Mouse (Mus musculus): ENCODE results near the gene Gas2l2. TPM values are rescaled to one million over a fixed set of nuclear protein-coding genes. Genes with fewer than 3 reads are reported as not detected.

The Gas2l2 gene
- polyA plus RNA-seq, 1 experiment from 2014 or later, result 0.18 TPM

DNA sequence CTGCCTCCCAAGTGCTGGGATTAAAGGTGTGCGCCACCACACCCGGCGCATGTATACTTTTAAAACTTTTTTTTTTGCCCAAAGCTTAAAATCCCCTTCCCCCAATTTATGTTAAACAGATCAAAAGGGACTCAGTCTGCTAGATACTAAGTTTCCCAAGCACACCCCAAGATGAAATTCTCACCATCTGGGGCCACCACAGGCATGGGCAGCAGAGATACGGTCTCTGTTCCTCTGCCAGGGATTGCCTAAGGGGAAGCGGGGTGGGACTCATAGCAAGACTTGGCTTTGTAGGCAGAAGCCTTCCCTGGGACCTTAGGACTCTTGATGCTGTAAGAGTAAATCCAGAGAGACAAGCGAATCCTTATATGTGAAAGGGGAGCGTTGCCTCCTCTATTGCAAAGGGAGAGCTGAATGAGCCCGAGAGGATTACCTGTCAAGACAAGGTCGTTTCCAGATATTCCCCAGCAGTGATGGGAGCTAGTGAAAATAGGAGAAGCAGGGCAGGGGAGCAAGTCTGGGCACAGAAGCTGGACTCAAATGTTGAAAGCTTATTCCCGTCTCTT is 32.3 kb upstream of the Gas2l2 start:
- Histone ChIP-seq H3K4me3 (replicated peaks; ENCODE audit: low read depth, low read length) (no peak overlapping the region), H3K4me2 (ENCODE audit: low read length) (peak overlapping the region; percentile 96; the same call in 1 of the 2 replicates), H3K27ac (replicated peaks; ENCODE audit: low read depth, low read length) (no peak overlapping the region), H3K36me3 (ENCODE audit: control insufficient read depth, insufficient read depth, low read length) (no peaks in the 10 kb centered on the region), H3K4me1 (ENCODE audit: control insufficient read depth, insufficient read depth, low read length) (peaks cover 15% of the 10 kb centered on the region; the same call in 1 of the 2 replicates), H3K9me3 (ENCODE audit: control insufficient read depth, low read length) (no peaks in the 10 kb centered on the region), H3K9ac (replicated peaks; ENCODE audit: low read length) (no peak overlapping the region), H3K27me3 (ENCODE audit: control insufficient read depth, insufficient read depth, low read length) (peaks cover 33% of the 10 kb centered on the region)
- DNase-seq (peak; percentile 26), ATAC-seq (ENCODE audit: low FRiP score, low TSS enrichment) (no peak)
- WGBS, result 36% methylated on average over 10 of the region's 10 CpGs

DNA sequence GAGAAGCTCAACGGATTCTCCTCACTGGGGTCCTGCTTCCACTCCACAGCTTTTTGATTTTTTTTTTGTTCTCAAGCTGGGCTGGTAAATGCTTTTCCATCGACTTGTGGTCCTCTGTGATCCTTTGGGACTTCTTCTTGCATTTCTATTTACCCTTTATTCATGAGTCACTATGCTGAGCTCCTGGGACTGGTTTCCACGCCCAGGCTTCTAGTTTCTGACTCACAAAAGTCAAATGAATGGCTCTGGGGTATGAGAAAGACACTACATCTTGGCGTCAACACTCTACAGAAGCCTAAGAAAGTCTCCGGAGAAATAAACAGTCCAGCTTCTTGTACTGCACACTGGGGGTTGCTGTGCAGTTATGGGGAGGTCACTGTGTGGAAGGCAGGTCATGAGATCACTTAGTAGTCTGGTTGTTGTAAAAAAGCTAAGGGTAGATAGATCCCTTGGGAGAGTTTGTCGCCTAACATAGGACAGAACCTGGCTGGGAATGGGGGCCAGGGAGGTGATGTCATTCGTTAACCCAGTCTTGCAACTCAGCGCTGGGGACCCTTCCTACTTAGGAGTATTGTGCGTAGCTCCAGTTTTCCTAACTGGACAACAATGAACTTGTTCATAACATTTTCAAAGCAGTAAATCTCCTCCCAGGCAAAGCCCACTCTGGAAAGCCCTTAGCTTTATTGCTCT is 28.8 kb upstream of the Gas2l2 start:
- Histone ChIP-seq H3K36me3 (ENCODE audit: control insufficient read depth, insufficient read depth, low read length) (no peaks in the 10 kb centered on the region), H3K4me1 (ENCODE audit: control insufficient read depth, insufficient read depth, low read length) (peaks cover 12% of the 10 kb centered on the region; the same call in 1 of the 2 replicates), H3K4me3 (replicated peaks; ENCODE audit: low read depth, low read length) (no peak overlapping the region), H3K27me3 (ENCODE audit: control insufficient read depth, insufficient read depth, low read length) (peaks cover 17% of the 10 kb centered on the region), H3K4me2 (ENCODE audit: low read length) (no peak overlapping the region), H3K9ac (replicated peaks; ENCODE audit: low read length) (no peak overlapping the region), H3K9me3 (ENCODE audit: control insufficient read depth, low read length) (no peaks in the 10 kb centered on the region), H3K27ac (replicated peaks; ENCODE audit: low read depth, low read length) (no peak overlapping the region)
- no peak for ATAC-seq (ENCODE audit: low FRiP score, low TSS enrichment)
- DNase-seq, result no peak
- 51% methylated on average over 9 of the region's 9 CpGs for WGBS

DNA sequence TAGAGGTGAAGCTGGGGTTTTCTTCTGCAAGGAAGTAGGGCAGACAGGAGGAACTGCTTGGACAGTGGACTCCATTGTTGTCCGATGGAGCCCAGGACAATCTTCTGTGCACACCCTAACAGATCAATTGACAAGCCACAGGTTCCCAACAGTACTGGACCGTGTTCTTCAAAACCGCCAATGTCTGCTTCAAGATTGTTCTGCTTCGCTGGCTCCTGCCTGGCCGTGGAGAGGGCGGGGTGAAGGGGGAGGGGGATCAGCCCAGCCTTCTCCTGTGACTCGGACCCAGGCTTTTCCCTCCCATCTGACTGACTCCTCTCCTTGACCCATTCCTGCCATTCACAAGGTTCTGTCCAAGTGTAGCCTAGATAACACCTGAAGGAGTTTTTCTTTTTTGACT is 28.0 kb upstream of the Gas2l2 start:
- Histone ChIP-seq H3K27ac (replicated peaks; ENCODE audit: low read depth, low read length) (no peak overlapping the region), H3K9ac (replicated peaks; ENCODE audit: low read length) (no peak overlapping the region), H3K4me1 (ENCODE audit: control insufficient read depth, insufficient read depth, low read length) (peaks cover 4% of the 10 kb centered on the region; the same call in 1 of the 2 replicates), H3K36me3 (ENCODE audit: control insufficient read depth, insufficient read depth, low read length) (no peaks in the 10 kb centered on the region), H3K9me3 (ENCODE audit: control insufficient read depth, low read length) (no peaks in the 10 kb centered on the region), H3K4me3 (replicated peaks; ENCODE audit: low read depth, low read length) (no peak overlapping the region), H3K27me3 (ENCODE audit: control insufficient read depth, insufficient read depth, low read length) (peaks cover 10% of the 10 kb centered on the region), H3K4me2 (ENCODE audit: low read length) (no peak overlapping the region)
- no peak for DNase-seq
- WGBS, result 12% methylated on average over 7 of the region's 7 CpGs
- no peak for ATAC-seq (ENCODE audit: low FRiP score, low TSS enrichment)

DNA sequence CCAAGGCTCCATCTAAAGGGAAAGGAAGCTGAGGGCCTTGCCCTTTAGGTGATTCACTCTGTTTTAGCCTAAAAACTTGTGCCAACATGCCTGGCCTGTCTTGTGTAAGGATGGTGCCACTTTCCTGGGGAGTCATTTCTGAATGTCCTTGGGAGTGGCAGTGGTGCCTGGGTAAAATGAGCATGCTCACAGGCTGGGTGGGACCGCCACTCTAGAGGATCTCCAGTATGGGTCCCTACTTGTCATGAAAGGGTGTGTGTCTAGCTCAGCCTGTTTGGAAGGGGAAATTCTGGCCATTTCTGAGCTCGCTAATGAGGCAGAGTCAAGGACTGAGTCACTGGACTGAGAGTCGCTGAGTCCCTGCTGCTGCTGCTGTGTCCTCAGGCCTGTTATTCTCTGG is 26.4 kb upstream of the Gas2l2 start:
- ATAC-seq (ENCODE audit: low FRiP score, low TSS enrichment), result no peak
- Histone ChIP-seq H3K9ac (replicated peaks; ENCODE audit: low read length) (no peak overlapping the region), H3K9me3 (ENCODE audit: control insufficient read depth, low read length) (no peaks in the 10 kb centered on the region), H3K4me2 (ENCODE audit: low read length) (no peak overlapping the region), H3K4me1 (ENCODE audit: control insufficient read depth, insufficient read depth, low read length) (0 out of 2 replicates have a peak, but pooled peaks cover 4% of the 10 kb centered on the region), H3K4me3 (replicated peaks; ENCODE audit: low read depth, low read length) (no peak overlapping the region), H3K27me3 (ENCODE audit: control insufficient read depth, insufficient read depth, low read length) (peaks cover 2% of the 10 kb centered on the region; the same call in 1 of the 2 replicates), H3K27ac (replicated peaks; ENCODE audit: low read depth, low read length) (no peak overlapping the region), H3K36me3 (ENCODE audit: control insufficient read depth, insufficient read depth, low read length) (no peaks in the 10 kb centered on the region)
- DNase-seq, result no peak
- WGBS, result 89% methylated on average over 3 of the region's 3 CpGs

DNA sequence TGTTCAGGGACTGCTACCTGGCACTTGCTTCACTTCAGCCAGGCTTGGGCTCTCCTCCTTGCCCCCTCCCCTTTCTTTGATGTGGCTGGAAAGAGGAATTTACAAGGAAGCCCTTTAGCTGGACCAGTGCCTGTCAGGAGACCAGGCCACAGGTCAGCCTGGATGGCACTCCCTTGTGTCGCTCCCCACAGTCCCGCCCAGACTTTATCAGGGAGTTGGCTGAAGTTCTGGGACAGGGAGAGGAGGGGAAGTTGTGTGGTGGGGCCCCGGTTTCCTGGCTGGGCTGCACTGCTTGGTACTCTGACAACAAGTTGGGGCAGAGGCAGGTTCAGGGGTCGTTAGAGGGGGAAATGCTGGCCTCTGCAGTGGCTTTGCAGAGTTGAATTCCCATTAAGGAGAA is 25.3 kb upstream of the Gas2l2 start:
- no peaks in the 10 kb centered on the region for H3K9me3 ChIP-seq (ENCODE audit: control insufficient read depth, low read length)
- DNase-seq, result no peak
- no peak overlapping the region for H3K27ac ChIP-seq (replicated peaks; ENCODE audit: low read depth, low read length)
- no peak for ATAC-seq (ENCODE audit: low FRiP score, low TSS enrichment)
- WGBS, result 52% methylated on average over 4 of the region's 4 CpGs
- no peak overlapping the region for H3K4me2 ChIP-seq (ENCODE audit: low read length)
- no peak overlapping the region for H3K4me3 ChIP-seq (replicated peaks; ENCODE audit: low read depth, low read length)
- no peak overlapping the region for H3K9ac ChIP-seq (replicated peaks; ENCODE audit: low read length)
- H3K36me3 ChIP-seq (ENCODE audit: control insufficient read depth, insufficient read depth, low read length), result no peaks in the 10 kb centered on the region
- H3K27me3 ChIP-seq (ENCODE audit: control insufficient read depth, insufficient read depth, low read length), result peaks cover 2% of the 10 kb centered on the region; the same call in 1 of the 2 replicates
- H3K4me1 ChIP-seq (ENCODE audit: control insufficient read depth, insufficient read depth, low read length), result 0 out of 2 replicates have a peak, but pooled peaks cover 4% of the 10 kb centered on the region

DNA sequence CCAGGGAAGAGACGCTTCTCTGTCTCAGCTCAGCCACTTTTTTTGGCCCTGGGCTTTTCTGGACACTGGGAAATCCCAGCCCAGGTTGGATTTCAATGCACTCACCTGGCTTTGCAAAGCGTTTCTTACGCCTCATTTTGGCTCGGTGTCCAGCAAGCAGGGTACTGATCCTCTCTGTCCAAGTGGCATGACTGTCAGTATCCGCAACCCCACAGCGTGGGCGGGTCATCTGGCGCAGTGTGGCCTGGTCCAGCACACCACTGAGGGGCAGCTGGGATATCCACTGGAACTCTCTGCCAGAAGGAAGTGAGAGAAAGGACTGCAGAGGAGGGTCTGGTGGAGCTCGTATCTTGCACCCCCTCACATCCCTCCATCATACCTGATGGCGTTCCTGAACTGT is 22.0 kb upstream of the Gas2l2 start:
- H3K9ac ChIP-seq (replicated peaks; ENCODE audit: low read length), result no peak overlapping the region
- H3K36me3 ChIP-seq (ENCODE audit: control insufficient read depth, insufficient read depth, low read length), result no peaks in the 10 kb centered on the region
- no peak for DNase-seq
- no peak for ATAC-seq (ENCODE audit: low FRiP score, low TSS enrichment)
- peaks cover 3% of the 10 kb centered on the region; the same call in 1 of the 2 replicates for H3K4me1 ChIP-seq (ENCODE audit: control insufficient read depth, insufficient read depth, low read length)
- peaks cover 7% of the 10 kb centered on the region; the same call in 1 of the 2 replicates for H3K27me3 ChIP-seq (ENCODE audit: control insufficient read depth, insufficient read depth, low read length)
- WGBS, result 89% methylated on average over 10 of the region's 10 CpGs
- no peak overlapping the region for H3K4me3 ChIP-seq (replicated peaks; ENCODE audit: low read depth, low read length)
- no peak overlapping the region for H3K4me2 ChIP-seq (ENCODE audit: low read length)
- H3K9me3 ChIP-seq (ENCODE audit: control insufficient read depth, low read length), result no peaks in the 10 kb centered on the region
- H3K27ac ChIP-seq (replicated peaks; ENCODE audit: low read depth, low read length), result no peak overlapping the region

DNA sequence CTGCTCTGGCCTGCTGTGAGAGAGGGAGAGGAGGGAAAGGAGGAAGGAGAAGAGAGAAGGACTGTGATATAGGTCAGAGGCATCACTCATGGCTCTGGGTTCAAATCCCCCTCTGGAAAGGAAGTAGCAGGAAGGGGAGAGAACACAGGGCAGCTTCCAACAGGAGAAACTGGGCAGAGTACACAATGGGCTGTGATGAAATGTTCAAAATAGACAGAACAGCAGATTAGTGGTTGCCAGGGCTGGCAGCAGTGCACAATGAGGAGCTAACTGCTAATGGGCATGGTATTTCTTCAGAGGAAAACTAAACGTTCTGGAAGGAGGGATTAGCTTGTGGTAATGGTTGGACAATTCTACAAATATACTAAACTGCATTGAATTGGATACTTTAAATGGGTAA is 21.3 kb upstream of the Gas2l2 start:
- no peak overlapping the region for H3K27ac ChIP-seq (replicated peaks; ENCODE audit: low read depth, low read length)
- H3K4me1 ChIP-seq (ENCODE audit: control insufficient read depth, insufficient read depth, low read length), result peaks cover 3% of the 10 kb centered on the region; the same call in 1 of the 2 replicates
- H3K4me2 ChIP-seq (ENCODE audit: low read length), result no peak overlapping the region
- ATAC-seq (ENCODE audit: low FRiP score, low TSS enrichment), result no peak
- H3K4me3 ChIP-seq (replicated peaks; ENCODE audit: low read depth, low read length), result no peak overlapping the region
- H3K9ac ChIP-seq (replicated peaks; ENCODE audit: low read length), result no peak overlapping the region
- no peaks in the 10 kb centered on the region for H3K9me3 ChIP-seq (ENCODE audit: control insufficient read depth, low read length)
- H3K27me3 ChIP-seq (ENCODE audit: control insufficient read depth, insufficient read depth, low read length), result peaks cover 10% of the 10 kb centered on the region
- no peaks in the 10 kb centered on the region for H3K36me3 ChIP-seq (ENCODE audit: control insufficient read depth, insufficient read depth, low read length)
- DNase-seq, result no peak
- WGBS, result 21% methylated on average over 1 of the region's 1 CpGs

DNA sequence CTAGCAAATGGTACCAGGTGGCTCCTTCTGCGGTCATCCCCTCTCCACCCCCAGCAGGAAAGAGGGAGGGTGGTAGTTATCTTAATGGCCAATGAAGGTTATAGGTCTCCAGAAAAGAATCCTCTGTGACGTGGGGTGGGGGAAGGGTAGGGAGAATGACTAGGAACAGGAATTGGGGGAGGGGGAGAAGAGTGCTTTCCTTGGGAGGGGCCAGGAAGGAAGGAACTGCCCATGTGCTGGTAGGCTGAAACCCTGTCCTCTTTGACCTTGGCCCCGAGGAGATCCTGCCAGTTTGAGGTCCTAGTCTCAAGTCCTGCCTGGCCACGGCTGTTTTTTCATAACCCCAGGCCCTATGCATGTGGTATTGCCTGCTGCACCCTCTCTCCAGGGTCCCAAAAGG is 20.0 kb upstream of the Gas2l2 start:
- Histone ChIP-seq H3K9ac (replicated peaks; ENCODE audit: low read length) (no peak overlapping the region), H3K4me3 (replicated peaks; ENCODE audit: low read depth, low read length) (no peak overlapping the region), H3K27ac (replicated peaks; ENCODE audit: low read depth, low read length) (no peak overlapping the region), H3K36me3 (ENCODE audit: control insufficient read depth, insufficient read depth, low read length) (no peaks in the 10 kb centered on the region), H3K4me2 (ENCODE audit: low read length) (no peak overlapping the region), H3K4me1 (ENCODE audit: control insufficient read depth, insufficient read depth, low read length) (peaks cover 3% of the 10 kb centered on the region; the same call in 1 of the 2 replicates), H3K27me3 (ENCODE audit: control insufficient read depth, insufficient read depth, low read length) (peaks cover 22% of the 10 kb centered on the region), H3K9me3 (ENCODE audit: control insufficient read depth, low read length) (no peaks in the 10 kb centered on the region)
- no peak for ATAC-seq (ENCODE audit: low FRiP score, low TSS enrichment)
- DNase-seq, result no peak
- WGBS, result 74% methylated on average over 4 of the region's 4 CpGs

DNA sequence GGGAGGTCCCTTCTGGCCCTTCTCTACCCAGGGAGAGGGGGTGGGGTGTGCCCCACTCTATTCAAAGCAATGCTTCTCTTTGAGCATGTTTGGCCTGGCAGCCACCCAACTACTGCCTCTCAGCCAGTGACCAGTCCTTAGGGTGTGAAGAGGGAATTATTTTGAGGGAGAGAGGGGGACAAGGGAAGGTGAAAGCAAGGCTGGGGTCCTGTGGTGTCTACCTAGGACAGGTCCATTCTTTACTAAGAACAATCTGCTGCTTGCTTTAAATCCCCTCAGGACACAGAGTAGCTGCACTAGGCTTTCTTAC is 19.6 kb upstream of the Gas2l2 start:
- DNase-seq (no peak), ATAC-seq (ENCODE audit: low FRiP score, low TSS enrichment) (no peak)
- no peaks in the 10 kb centered on the region for H3K36me3 ChIP-seq (ENCODE audit: control insufficient read depth, insufficient read depth, low read length)
- H3K27ac ChIP-seq (replicated peaks; ENCODE audit: low read depth, low read length), result no peak overlapping the region
- H3K4me3 ChIP-seq (replicated peaks; ENCODE audit: low read depth, low read length), result no peak overlapping the region
- H3K9me3 ChIP-seq (ENCODE audit: control insufficient read depth, low read length), result no peaks in the 10 kb centered on the region
- peaks cover 3% of the 10 kb centered on the region; the same call in 1 of the 2 replicates for H3K4me1 ChIP-seq (ENCODE audit: control insufficient read depth, insufficient read depth, low read length)
- H3K9ac ChIP-seq (replicated peaks; ENCODE audit: low read length), result no peak overlapping the region
- no peak overlapping the region for H3K4me2 ChIP-seq (ENCODE audit: low read length)
- H3K27me3 ChIP-seq (ENCODE audit: control insufficient read depth, insufficient read depth, low read length), result peaks cover 24% of the 10 kb centered on the region
